Mouse (Mus musculus) gastrocnemius, postnatal 36 days (tissue): ENCODE results near the gene Zfp637. TPM values are rescaled to one million over a fixed set of nuclear protein-coding genes. Genes with fewer than 3 reads are reported as not detected.
A peak's percentile ranks its signal among the peaks of the same experiment; 100 is the strongest.
"Not testable (repeated sequence)": the region's sequence is repeated elsewhere in the genome, so short reads cannot be mapped to it uniquely, and the experiment has no call there.

Experiments used
- DNase-seq, 2 experiments: peaks; one replicate each; pipeline ENCODE4 v3.0.0; 2022
- intact Hi-C: fragments of 180-260 bp; cut with DNase I; formaldehyde crosslinking; loops from one replicate; pipeline ENCODE4 v1.15.1; 2025
- total RNA-seq, 2 experiments: library from RNA; stranded (reverse); gene quantifications; 2 replicates each; pipeline ENCODE4 v1.2.3; 2021

Zfp637 gene
- total RNA-seq, 2 experiments from 2014 or later = 35.0 to 35.2 TPM

DNA sequence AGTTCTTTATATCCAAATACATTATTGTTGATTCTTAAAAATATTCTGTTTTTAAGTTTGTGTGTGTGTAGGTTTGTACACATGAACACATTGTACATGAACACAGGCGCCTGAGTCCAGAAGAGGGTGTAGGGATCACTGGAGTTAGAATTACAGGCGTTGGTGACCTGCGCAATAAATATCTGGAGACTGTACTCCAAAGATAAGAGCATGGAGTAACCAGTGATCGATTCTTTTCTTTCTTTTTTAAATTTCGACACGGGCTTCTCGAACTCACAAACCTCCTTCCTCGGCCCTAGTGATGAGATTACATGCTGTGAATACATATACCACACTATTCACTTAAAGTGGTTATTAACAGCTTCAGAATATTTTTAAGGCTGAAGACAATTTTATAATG is 21.5 kb downstream of the Zfp637 start:
- intact Hi-C loops = no loop called here

DNA sequence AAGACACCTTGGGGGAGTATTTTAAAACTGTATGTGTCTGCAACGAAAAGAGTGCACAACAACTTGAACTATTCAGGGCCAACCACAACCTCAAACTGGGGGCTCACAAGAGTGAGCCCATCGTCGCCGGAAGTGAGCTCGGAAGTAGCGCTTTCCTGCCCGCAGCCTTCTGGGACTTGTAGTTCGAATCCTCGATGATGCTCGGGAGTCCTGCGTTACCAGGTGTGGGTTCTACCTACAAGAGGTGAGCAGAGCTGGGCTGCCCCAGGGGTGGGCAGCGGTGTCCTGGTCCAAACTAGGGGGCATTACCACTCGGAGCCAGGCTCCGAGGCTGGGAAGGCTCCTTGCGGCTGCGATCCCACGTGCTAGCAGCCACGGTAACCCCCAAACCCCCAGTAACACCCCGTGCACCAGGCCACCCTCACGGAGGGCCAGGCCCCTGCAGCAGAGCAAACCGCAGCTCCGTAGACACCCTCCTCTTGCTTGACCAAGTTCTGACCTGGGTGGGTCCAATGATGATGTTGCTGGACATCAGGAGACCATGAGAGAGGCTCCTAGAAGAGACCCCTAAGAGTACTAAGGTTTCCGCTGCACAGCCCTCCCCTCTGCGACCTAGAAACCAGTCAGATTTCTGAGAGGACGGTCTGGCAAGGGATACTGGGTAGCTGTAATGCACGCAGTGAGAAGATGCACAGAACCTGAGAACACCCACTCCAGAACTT is 22.1 kb downstream of the Zfp637 start:
- intact Hi-C loops = no loop called here
- DNase-seq = peak in 1 of 2 experiments; percentile 23

More for the DNA sequence above, 21.5 kb downstream of the Zfp637 start:
- no peak for DNase-seq

DNA sequence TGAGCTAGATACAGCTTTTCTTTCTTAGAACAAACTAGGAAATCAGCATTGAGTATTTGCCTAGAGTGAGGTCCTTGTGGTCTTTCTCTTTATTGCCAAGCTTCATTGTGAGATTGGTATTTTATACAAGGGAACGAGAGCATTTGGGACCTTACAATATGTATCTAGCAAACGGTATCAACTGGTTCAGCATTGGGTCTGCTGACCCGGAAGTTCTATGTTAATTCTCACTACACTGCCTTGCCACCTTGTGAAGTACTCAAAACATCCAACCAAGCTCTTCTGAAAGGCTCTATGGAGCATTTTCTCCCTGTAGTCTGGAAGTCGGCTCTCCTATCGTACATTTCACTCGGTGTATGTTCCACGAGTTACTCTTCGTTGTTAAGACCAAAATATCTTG is 22.8 kb downstream of the Zfp637 start:
- DNase-seq = no peak
- intact Hi-C loops = no loop called here

DNA sequence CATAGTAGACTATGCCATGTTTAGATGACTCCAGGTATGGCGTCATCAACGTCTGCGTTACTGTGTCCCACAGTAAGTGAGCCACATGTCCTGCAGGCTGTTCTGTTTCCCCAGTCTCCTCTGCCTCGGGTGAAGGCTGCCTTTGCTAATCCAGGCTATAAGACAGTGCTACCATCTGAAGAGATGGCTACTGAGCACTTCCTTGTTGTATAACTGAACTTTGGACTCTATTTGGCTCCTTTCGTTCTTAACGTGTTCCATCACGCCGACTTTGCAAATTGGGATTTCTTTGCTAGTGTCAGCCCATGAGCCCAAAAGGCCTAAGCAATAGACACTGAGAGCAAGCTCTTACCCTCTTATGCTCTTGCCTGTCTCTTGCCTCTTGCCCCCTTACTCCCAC is 27.2 kb downstream of the Zfp637 start:
- no peak for DNase-seq
- intact Hi-C loops = no loop called here

DNA sequence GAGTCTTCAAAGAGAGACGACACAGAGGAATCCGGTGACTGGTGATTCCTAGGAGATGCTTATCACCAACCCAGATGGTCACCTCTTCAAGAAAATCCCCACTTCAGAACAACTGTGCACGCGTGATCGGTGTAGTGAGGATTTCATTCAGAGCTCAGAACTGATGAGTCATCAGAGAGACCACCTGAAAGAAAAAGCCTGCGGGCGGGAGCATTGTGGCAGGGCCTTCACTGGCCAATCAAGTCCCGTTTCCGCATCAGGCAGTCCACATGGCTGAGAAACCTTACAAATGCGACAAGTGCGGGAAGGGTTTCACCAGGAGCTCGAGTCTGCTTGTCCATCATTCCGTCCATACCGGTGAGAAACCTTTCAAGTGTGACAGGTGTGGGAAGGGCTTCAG is 30.1 kb downstream of the Zfp637 start:
- no peak for DNase-seq
- intact Hi-C loops = no loop called here

DNA sequence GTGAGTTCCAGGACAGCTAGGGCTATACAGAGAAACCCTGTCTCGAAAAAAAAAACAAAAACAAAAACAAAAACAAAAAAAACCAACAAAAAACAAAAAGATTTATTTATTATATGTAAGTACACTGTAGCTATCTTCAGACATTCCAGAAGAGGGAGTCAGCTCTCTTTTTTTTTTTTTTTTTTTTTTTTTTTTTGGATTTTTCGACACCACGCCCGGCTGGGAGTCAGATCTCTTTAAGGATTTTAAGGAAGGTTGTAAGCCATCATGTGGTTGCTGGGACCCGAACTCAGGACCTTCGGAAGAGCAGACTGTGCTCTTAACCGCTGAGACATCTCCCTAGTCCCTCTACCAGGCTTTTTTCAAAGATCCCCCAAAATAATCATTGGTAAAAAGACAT is 32.5 kb downstream of the Zfp637 start:
- DNase-seq, intact Hi-C loops: not testable (repeated sequence)

DNA sequence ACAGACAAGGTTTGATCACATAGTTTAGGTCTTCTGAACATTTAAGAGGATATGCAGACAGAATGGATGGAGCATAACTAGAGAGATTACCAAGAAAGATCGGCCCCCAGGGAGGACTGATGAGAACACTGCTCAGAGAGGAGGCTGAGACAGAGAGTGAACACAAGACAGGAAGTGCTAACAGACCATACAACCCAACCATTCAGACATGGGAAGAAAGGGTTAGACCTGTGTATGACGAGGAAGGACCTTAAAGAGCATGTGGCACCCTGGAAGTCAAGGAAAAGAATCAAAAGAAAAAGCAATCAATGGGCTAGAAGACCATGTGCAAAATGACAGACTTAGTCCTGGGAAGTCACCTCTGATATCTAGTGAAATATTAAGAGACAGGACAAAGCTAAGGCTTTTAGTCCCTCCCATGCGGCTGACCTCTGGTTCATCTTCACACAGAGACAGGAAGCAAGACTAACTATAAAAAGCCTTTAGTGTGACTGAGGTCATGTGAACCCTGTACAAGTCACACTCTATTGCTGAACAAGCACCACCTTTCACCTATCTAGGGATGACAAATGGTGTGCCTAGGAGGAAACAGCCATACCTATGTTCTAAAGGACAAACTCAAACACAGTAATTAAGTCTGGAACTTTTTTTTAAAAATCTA is 33.8 kb downstream of the Zfp637 start:
- intact Hi-C loops = loop anchor here (5.0 kb wide), 1 partner anchor 43 kb away; no protein-coding TSS in a partner anchor
- no peak for DNase-seq

DNA sequence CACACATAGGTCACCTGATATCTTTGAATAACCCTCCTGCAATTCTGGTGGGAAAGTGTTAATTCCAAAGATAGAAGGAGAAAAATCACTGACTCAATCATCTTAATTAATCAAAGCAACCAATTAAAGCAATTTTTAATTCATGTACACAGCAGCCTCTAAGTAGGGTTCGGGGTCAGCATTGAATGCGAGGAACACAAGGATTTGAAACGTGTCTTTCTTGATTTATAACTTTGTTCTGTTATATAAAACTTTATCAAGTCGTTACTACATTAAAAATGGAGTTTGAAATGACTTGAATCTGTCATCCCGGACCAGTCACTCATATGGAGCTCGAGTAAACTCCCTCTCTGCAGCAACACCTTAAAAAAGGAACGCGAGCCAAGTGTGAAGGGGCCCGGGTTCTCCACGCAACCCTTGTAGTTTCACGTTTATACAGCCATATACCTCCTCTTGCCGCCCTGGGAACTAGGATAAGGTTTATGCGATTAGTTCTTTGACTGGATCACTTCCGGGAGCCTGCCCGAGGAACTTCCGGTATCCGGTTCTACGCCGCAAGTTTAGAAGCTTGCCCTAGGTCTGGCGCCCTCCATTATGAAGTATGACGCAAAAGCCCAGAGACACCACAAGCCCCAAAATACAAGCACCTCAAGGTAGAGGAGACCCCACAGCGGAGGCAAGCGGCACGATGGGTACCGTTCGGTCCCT is 37.9 kb downstream of the Zfp637 start:
- intact Hi-C loops = loop anchor here (2.0 to 5.0 kb wide), 2 partner anchors 38 kb away; partner anchors contain the start of gene Zfp637
- DNase-seq = peak in 1 of 2 experiments; percentile 78

DNA sequence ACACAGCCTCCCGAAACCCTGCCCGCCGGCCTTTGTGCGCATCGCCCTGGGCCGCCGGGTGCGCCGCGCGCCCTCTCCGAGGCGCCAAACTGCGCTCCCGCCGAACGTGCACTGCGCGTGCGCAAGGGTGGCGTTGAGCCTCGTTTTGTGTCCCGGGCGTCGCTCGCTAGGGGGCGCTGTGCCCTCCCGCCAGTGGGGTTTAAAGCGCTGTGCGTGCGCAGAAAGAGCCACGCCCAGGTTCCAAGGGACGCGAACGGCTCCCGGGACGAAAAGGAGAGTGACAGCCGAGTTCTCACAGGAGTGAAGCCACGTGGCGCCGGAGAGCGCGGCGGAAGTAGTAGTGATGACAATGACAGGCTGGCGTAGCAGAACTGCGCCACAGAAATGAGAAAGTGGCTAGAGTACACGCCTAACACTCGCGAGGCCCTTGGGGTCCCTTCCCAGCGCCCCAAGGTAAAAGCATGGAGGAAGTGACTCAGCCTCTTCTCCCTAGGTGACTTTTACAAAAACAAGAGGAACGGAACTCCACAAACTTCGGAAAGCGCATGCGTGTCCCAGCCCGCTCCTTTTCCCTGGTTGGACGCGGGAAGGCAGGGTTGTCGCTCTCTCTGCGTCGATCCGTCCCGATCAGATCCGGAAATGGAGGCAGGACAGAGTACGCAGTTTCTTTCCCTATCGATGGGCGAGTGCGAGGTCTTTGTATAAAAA is 38.6 kb downstream of the Zfp637 start:
- DNase-seq = peak; percentile 98 to 100
- intact Hi-C loops = loop anchor here (2.0 to 5.0 kb wide), 2 partner anchors 38 to 39 kb away; partner anchors contain the start of gene Zfp637

DNA sequence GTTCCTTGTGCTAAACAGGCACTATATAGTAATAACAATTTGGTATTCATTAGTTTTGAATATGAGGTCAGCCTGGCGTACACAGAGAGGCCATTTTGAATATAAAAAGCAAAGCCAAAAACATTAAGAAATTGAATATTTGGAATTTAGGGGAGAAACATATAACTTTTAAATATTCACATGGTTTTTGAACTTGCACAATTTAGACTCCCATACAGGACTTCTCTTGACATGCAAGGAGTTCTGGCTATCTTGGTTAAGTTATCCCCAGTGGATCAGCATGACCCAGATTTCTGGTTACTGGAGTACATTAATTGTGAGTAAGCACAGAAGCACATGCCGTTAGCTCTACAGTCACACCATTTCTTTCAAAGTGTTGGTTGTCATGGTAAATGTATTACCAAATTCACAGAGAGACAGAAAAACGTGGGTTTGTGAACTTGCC is 39.4 kb downstream of the Zfp637 start:
- no peak for DNase-seq
- intact Hi-C loops = no loop called here

DNA sequence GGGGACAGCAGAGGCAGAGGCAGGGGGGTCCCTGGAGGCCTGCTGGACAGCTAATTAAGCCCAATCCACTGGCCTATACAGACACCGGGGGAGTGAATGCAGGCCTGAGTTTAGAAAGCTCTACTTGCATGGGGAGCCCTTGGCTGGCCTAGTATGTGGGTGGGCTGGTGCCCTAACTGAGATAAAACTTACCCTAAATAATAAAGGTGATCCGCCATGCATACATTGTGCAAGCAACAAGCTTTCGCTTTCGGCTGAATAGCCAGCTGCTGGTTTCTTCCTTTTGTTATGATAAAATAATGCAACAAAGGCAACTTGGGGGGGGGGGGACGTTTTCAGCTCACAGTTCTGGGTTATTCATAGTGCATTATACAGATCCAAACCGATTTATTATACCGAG is 40.2 kb downstream of the Zfp637 start:
- DNase-seq = no peak
- intact Hi-C loops = no loop called here

DNA sequence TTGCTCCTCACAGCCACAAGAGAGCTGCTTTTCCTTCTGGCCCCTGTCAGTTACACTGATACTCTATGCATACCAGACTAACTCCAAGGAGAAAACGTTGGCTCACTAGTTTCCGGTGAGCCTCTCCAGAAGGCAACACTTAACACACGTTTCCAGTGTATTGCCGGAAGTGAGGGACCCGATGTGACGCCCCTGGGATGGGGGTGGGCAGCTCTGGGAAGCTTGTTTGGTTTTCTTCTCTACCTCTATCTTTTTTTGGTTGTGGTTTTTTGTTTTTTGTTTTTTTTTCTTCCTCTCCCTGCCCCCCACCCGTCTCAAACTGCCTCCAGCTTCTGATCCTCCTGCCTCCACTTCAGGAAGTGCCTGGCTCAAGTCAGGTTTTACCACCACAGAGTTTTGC is 41.0 kb downstream of the Zfp637 start:
- DNase-seq = no peak
- intact Hi-C loops = no loop called here

DNA sequence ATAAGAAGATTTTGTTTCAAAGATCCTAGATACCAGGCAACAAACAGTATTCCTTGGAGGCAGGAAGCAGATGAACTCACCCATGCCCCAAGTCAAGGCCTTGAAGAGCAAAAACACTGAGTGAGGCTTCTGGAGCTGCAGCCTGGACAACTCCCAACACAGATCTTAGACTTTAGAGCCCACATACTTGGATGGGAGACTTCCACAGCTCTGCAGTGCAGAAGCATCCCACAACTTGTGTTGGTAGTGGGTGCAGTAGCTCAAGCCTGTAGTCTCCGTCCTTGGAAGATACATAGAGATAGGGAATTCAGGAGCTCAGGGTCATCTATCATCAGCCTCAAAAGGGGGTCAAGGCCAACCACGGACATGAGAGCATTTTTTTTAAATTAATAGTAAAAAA is 45.0 kb downstream of the Zfp637 start:
- intact Hi-C loops = no loop called here
- no peak for DNase-seq

DNA sequence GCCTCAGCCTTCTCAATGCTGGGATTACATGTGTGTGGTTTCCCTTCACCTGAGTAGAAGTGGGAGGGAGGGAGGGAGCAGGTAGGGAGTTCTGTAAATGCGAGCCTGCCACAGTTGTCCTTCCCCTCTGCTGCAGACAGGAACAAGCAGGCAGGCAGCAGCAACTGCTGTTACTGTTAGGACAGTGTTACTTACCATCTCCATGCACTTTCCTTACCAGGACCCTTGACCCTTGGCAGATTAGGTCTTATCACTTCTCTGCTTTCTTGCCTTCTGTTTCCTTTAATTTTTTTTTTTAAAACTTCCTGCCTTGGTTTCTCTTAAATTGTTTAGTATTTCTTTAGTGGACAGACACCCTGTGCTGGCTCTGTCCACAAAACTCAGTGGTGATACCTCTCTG is 47.1 kb downstream of the Zfp637 start:
- intact Hi-C loops = loop anchor here (2.0 kb wide), 1 partner anchor 15 kb away; no protein-coding TSS in a partner anchor
- DNase-seq = no peak

DNA sequence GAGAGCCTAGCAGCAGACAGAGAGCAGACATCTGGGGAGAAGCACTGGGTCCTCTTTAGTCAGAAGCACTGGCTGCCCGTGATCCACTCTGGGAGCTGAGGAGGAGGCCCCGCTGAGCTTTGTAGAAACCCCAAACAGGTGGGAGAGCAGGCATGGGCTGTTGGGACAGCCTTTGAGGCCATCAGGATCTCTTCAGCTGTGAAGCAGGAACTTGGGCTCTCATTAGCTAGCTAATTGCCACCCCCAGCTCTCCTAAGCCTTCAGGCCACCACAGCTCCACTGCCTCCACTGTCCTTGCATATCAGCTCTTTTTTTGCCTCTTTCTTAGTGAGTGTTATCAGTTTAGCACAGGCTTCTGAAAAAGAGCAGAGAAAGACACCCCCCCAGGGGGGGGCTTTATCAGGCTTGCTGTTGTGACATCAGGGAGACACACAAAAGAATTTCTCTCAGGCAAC is 47.7 kb downstream of the Zfp637 start:
- intact Hi-C loops = loop anchor here (2.0 kb wide), 1 partner anchor 14 kb away; no protein-coding TSS in a partner anchor
- DNase-seq = no peak

DNA sequence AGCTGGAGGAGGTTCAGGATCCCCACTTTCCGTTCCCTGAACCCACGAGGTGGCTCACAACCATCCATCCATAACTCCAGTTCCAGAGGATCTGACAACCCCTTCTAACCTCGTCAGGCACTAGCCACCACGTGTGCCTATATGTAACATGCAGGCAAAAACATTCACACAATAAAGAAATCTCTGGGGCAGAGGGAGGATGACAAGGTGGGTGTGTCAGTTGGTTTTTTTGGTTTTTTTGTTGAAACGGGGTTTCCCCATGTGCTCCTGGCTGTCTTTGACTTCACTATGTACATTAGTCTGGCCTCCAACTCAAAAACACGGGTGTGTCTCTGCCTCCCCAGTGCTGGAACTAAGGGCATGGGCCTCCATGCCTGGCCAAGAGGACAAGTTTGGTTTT is 49.3 kb downstream of the Zfp637 start:
- intact Hi-C loops = no loop called here
- no peak for DNase-seq

DNA sequence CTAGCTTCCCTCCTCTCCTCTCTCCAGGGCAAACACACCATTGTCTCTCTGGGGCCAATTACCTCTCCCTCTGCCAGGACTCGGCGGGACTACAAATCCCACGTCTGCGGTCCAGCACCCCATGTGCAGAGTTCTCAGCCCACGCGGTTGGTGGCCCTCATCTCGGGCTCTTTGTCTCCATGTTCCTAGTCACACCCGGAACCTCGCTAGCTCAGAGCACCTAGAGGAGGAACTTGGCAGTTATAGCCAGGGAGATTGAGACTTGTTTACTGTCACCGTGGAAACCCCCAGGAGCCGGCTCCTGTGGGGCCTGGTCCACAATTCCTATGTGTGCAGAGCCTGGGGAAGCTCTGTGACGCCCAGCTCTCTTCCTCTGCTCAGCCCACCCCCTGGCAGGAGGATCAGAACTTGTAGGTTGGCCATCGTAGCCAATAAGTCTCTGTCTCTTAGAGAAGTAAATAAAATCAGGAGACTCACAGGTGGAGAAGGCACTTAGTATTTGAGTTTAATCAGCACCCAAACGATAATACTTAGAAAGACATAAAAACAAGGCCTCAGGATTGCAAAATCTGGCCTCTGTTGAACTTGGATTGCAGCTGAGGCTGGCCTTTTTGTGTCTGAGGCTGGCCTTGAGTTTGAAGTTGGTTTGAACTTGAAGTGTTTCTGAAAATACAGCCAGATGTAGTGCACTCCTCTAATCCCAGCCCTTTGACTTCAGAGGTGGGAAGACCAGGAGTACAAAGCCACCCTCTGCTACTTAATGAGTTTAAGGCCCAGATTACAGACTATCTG is 50.6 kb downstream of the Zfp637 start:
- intact Hi-C loops = no loop called here
- no peak for DNase-seq

DNA sequence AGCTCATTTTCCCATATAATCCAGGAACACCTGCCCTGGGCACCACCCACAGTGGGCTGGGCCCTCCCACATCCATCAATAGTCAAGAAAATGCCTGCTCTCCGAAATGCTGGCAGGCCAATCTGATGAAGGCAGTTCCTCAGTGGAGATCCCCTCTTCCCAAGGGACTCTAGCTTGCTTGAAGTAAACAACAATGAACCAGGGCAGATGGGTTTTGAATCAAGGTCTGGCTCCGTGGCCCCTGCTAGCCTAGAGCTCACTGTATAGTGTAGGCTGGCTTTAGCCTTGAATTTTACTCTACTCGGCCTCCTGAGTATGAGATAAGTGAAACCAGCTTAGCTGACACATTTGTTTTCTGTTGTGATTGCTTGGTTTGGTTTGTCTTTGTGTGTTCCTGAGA is 51.4 kb downstream of the Zfp637 start:
- intact Hi-C loops = no loop called here
- no peak for DNase-seq

DNA sequence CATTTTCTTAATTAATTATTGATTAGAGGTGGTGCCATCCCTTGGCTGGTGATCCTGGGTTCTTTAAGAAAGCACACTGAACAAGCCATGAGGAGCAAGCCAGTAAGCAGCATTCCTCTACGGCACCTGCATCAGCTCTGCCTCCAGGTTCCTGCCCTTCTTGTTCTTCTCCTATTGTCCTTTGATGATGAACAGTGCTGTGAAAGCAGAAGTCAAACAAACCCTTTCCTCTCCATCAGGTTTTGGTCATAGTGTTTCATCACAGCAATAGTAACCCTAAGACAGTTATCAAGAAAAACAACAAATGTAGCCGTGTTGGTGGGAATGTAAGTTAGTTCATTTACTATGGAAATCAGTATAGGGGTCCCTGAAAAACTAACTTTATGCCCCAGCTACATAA is 52.5 kb downstream of the Zfp637 start:
- intact Hi-C loops = no loop called here

More for the DNA sequence above, 52.5 kb downstream of the Zfp637 start:
- no peak for DNase-seq
